Mouse (Mus musculus) left cerebral cortex, adult 2 months (tissue): ENCODE measurements around the gene Ccl4. TPM values are rescaled to one million over a fixed set of nuclear protein-coding genes. Genes with fewer than 3 reads are reported as not detected.

Experiments used
- DNase-seq, 2 experiments: peaks; one replicate each; pipeline ENCODE4 v3.0.0; 2021 to 2022; ENCODE audit warnings: low spot score in 2 of 2, mixed read lengths in 1 of 2; ENCODE audit errors: extremely low spot score in 1 of 2
- H3K27ac ChIP-seq: fragments of 200-600 bp; 2 replicates; pipeline ENCODE4 v1.8.1; 2022
- H3K4me3 ChIP-seq: fragments of 200-600 bp; 2 replicates; pipeline ENCODE4 v1.8.1; 2022
- CTCF ChIP-seq: fragments of 200-600 bp; IDR thresholded peaks from 2 replicates; pipeline ENCODE4 v1.8.1; 2022; ENCODE audit warnings: antibody characterized with exemption, mild to moderate bottlenecking, moderate library complexity
- intact Hi-C: fragments of 180-260 bp; cut with DNase I; formaldehyde crosslinking; loops from one replicate; pipeline ENCODE4 v1.15.1; 2025
- total RNA-seq, 2 experiments: library from RNA; stranded (reverse); gene quantifications; 2 replicates each; pipeline ENCODE4 v1.2.3; 2021

Ccl4 gene
- total RNA-seq, 2 experiments from 2014 or later = not detected

- no peak for TF ChIP-seq CTCF
- Histone ChIP-seq H3K27ac (no peak overlapping the region), H3K4me3 (no peak overlapping the region)
- no peak for DNase-seq
- intact Hi-C loops = no loop called here
Measured at GRCm38 (mm10) chr11:83689918-83690317, 27.5 kb downstream of the Ccl4 start.

GRCm38 (mm10) chr11:83692008-83692407, 29.6 kb downstream of the Ccl4 start:
- no peak overlapping the region for H3K27ac ChIP-seq
- intact Hi-C loops = no loop called here
- TF ChIP-seq CTCF = no peak
- no peak overlapping the region for H3K4me3 ChIP-seq
- DNase-seq = no peak

- Histone ChIP-seq H3K27ac (no peak within 1 kb of the TSS), H3K4me3 (no peak within 1 kb of the TSS)
- TF ChIP-seq CTCF = no peak
- no peak for DNase-seq
- intact Hi-C loops = loop anchor here (1.0 kb wide), 1 partner anchor 16 kb away; no protein-coding TSS in a partner anchor
Measured at GRCm38 (mm10) chr11:83703705-83704104, 41.3 kb downstream of the Ccl4 start, which contains the start of gene Wfdc17. Wfdc17 (plus strand) TSS chr11:83703991.

GRCm38 (mm10) chr11:83708715-83709114, 46.3 kb downstream of the Ccl4 start, which contains the start of gene Wfdc18:
Wfdc18 (plus strand) TSS chr11:83709015.
- H3K4me3 ChIP-seq = no peak within 1 kb of the TSS
- intact Hi-C loops = no loop called here
- DNase-seq = no peak
- TF ChIP-seq CTCF = no peak
- no peak within 1 kb of the TSS for H3K27ac ChIP-seq

GRCm38 (mm10) chr11:83709683-83710082, 47.3 kb downstream of the Ccl4 start:
- intact Hi-C loops = no loop called here
- Histone ChIP-seq H3K27ac (no peak overlapping the region), H3K4me3 (no peak overlapping the region)
- peak in 1 of 2 experiments; percentile 29 for DNase-seq
- TF ChIP-seq CTCF = no peak

GRCm38 (mm10) chr11:83712671-83713070, 50.3 kb downstream of the Ccl4 start:
- intact Hi-C loops = no loop called here
- Histone ChIP-seq H3K27ac (no peak overlapping the region), H3K4me3 (no peak overlapping the region)
- TF ChIP-seq CTCF = no peak
- DNase-seq = no peak

- intact Hi-C loops = no loop called here
- H3K27ac ChIP-seq = no peak overlapping the region
- no peak for TF ChIP-seq CTCF
- no peak for DNase-seq
- H3K4me3 ChIP-seq = no peak overlapping the region
Measured at GRCm38 (mm10) chr11:83713925-83714324, 51.5 kb downstream of the Ccl4 start.

Other genes with a start within 250 kb of the Ccl4 start
- not detected for gene Gas2l2, start 233.1 kb upstream of the Ccl4 start, total RNA-seq
- gene 1700020L24Rik, start 224.9 kb upstream of the Ccl4 start, total RNA-seq = not detected
- gene Mmp28, start 199.5 kb upstream of the Ccl4 start, total RNA-seq = 1 to 10 TPM; 3.8 to 3.9 TPM
- 10 to 100 TPM; 71.9 to 74.1 TPM for gene Taf15, start 189.5 kb upstream of the Ccl4 start, total RNA-seq
- gene Heatr9, start 140.4 kb upstream of the Ccl4 start, total RNA-seq = not detected
- not detected for gene Ccl5, start 132.1 kb upstream of the Ccl4 start, total RNA-seq
- 1 to 10 TPM; 2.6 to 5.2 TPM for gene Ccl9, start 83.9 kb upstream of the Ccl4 start, total RNA-seq
- gene Ccl6, start 69.5 kb upstream of the Ccl4 start, total RNA-seq = 1 to 10 TPM; 1.4 to 1.9 TPM
- gene Rpl9-ps1, start 17.0 kb upstream of the Ccl4 start, total RNA-seq = not detected
- not detected for gene Ccl3, start 13.2 kb upstream of the Ccl4 start, total RNA-seq
- not detected for gene Wfdc17, start 41.4 kb downstream of the Ccl4 start, total RNA-seq
- 1 to 10 TPM; 2.3 TPM for gene Wfdc18, start 46.4 kb downstream of the Ccl4 start, total RNA-seq
- gene Wfdc21, start 84.4 kb downstream of the Ccl4 start, total RNA-seq = not detected
- 10 to 100 TPM; 14.8 to 16.4 TPM for gene Heatr6, start 91.1 kb downstream of the Ccl4 start, total RNA-seq
- gene Hnf1b, start 187.5 kb downstream of the Ccl4 start, total RNA-seq = under 1 TPM; 0.23 to 0.75 TPM